Mouse (Mus musculus): ENCODE data around the gene BC035947. TPM values are rescaled to one million over a fixed set of nuclear protein-coding genes. Genes with fewer than 3 reads are reported as not detected.

BC035947 gene
- total and polyA plus RNA-seq, 3 experiments: not detected

DNA sequence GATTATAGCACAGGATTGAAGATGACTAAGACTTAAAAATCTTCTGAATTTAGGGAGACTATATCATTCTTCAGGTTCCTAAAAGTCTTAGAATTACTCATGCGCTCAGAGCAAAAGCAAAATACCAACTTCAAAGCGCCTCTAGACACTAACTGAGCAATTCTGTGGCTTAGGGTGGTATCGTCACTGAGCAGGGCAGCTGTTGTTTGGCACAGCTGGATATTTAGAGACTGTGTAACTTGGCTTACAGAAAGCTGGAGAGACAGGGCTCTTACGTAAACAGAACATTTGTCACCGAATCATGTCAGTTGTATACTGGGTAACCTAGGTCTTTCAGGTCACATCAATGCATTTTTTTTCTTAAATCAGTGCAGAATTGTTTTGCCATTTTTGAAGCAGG, 26.4 kb upstream of the BC035947 start:
- H3K4me2 ChIP-seq (ENCODE audit: insufficient read depth, low read depth, poor library complexity, severe bottlenecking): peak overlapping the region; percentile 33; the same call in 1 of the 2 replicates
- H3K9ac ChIP-seq (ENCODE audit: insufficient read depth, low read depth): no peak overlapping the region
- DNase-seq (ENCODE audit: extremely low read depth): peak; percentile 12
- no peaks in the 10 kb centered on the region for H3K9me3 ChIP-seq (replicated peaks; ENCODE audit: low read length)
- no peaks in the 10 kb centered on the region for H3K27me3 ChIP-seq (replicated peaks)
- H3K4me3 ChIP-seq (replicated peaks in 1 of 3; ENCODE audit: low read depth in 2 of 3, low read length in 2 of 3, poor library complexity in 1 of 3): no peak overlapping the region
- TF ChIP-seq GABPA (IDR thresholded peaks at IDR 0.05; ENCODE audit: insufficient replicate concordance, low read depth, low read length) (no peak), ETS1 (conservative IDR thresholded peaks at IDR 0.05; ENCODE audit: low read depth, low read length) (peak; percentile 39; the same call in 1 of the 2 replicates)
- in situ Hi-C loops (cut with MboI; ENCODE audit: low pct_ligation_motif_present, low pct_unique_long_range_greater_than_20kb, low sequenced_read_pairs) (loop anchor here (25.0 kb wide), 1 partner anchor 1099 kb away; no protein-coding TSS in a partner anchor), dilution Hi-C loops (cut with MboI; ENCODE audit: extremely low pct_ligation_motif_present, extremely low pct_unique_long_range_greater_than_20kb, low sequenced_read_pairs) (no loop called here)
- H3K36me3 ChIP-seq (replicated peaks in 1 of 2; ENCODE audit: control insufficient read depth in 1 of 2, insufficient read depth in 1 of 2, low read length in 1 of 2): no peaks in the 10 kb centered on the region
- H3K4me1 ChIP-seq (ENCODE audit: control insufficient read depth in 1 of 2, insufficient read depth in 2 of 2): peaks cover 0 to 9% of the 10 kb centered on the region in 2 experiments; a peak in 2 of 4 replicates
- no peaks in the 10 kb centered on the region for H3K79me2 ChIP-seq (replicated peaks; ENCODE audit: control insufficient read depth, extremely low read depth, insufficient read depth, poor library complexity, severe bottlenecking)
- H3K27ac ChIP-seq (ENCODE audit: insufficient read depth, low read depth): no peak overlapping the region

GRCm38 (mm10) chr1:78537494-78538010, 25.6 kb upstream of the BC035947 start:
- no peaks in the 10 kb centered on the region for H3K9me3 ChIP-seq (replicated peaks; ENCODE audit: low read length)
- H3K4me3 ChIP-seq (replicated peaks in 1 of 3; ENCODE audit: low read depth in 2 of 3, low read length in 2 of 3, poor library complexity in 1 of 3): peak overlapping the region; percentile 16 to 56 (median 40)
- no peak overlapping the region for H3K9ac ChIP-seq (ENCODE audit: insufficient read depth, low read depth)
- peaks cover 0 to 9% of the 10 kb centered on the region in 2 experiments; a peak in 2 of 4 replicates for H3K4me1 ChIP-seq (ENCODE audit: control insufficient read depth in 1 of 2, insufficient read depth in 2 of 2)
- peak overlapping the region; percentile 85 for H3K4me2 ChIP-seq (ENCODE audit: insufficient read depth, low read depth, poor library complexity, severe bottlenecking)
- dilution Hi-C loops (cut with MboI; ENCODE audit: extremely low pct_ligation_motif_present, extremely low pct_unique_long_range_greater_than_20kb, low sequenced_read_pairs) (no loop called here), in situ Hi-C loops (cut with MboI; ENCODE audit: low pct_ligation_motif_present, low pct_unique_long_range_greater_than_20kb, low sequenced_read_pairs) (loop anchor here (25.0 kb wide), 1 partner anchor 1100 kb away; no protein-coding TSS in a partner anchor)
- H3K27me3 ChIP-seq (replicated peaks): no peaks in the 10 kb centered on the region
- no peaks in the 10 kb centered on the region for H3K36me3 ChIP-seq (replicated peaks in 1 of 2; ENCODE audit: control insufficient read depth in 1 of 2, insufficient read depth in 1 of 2, low read length in 1 of 2)
- no peaks in the 10 kb centered on the region for H3K79me2 ChIP-seq (replicated peaks; ENCODE audit: control insufficient read depth, extremely low read depth, insufficient read depth, poor library complexity, severe bottlenecking)
- H3K27ac ChIP-seq (ENCODE audit: insufficient read depth, low read depth): no peak overlapping the region
- TF ChIP-seq ETS1 (conservative IDR thresholded peaks at IDR 0.05; ENCODE audit: low read depth, low read length) (peak; percentile 100), NRF1 (IDR thresholded peaks at IDR 0.05; ENCODE audit: low read depth, low read length) (peak; percentile 67), TCF12 (IDR thresholded peaks at IDR 0.05; ENCODE audit: low read depth, low read length) (peak; percentile 93), POLR2A (IDR thresholded peaks at IDR 0.05; ENCODE audit: low read depth, low read length) (0 out of 2 replicates have a peak, but pooled peaks have one; percentile 30), JUN (IDR thresholded peaks at IDR 0.05; ENCODE audit: insufficient read depth, low read depth, low read length) (0 out of 2 replicates have a peak, but pooled peaks have one; percentile 26), JUND (conservative IDR thresholded peaks at IDR 0.05; ENCODE audit: low read depth, low read length) (peak; percentile 56; the same call in 1 of the 2 replicates), E2F4 (IDR thresholded peaks at IDR 0.05; ENCODE audit: insufficient replicate concordance, low read depth, low read length) (no peak), MEF2A (IDR thresholded peaks at IDR 0.05; ENCODE audit: borderline replicate concordance, low read depth, low read length) (peak; percentile 48; the same call in 1 of the 2 replicates), GABPA (IDR thresholded peaks at IDR 0.05; ENCODE audit: insufficient replicate concordance, low read depth, low read length) (no peak), PAX5 (IDR thresholded peaks at IDR 0.05; ENCODE audit: low read length) (no peak), MAFK (IDR thresholded peaks at IDR 0.05; ENCODE audit: insufficient replicate concordance, low read length) (0 out of 2 replicates have a peak, but pooled peaks have one; percentile 26), MAZ (IDR thresholded peaks at IDR 0.05; ENCODE audit: low read depth, low read length) (no peak), SIN3A (IDR thresholded peaks at IDR 0.05; ENCODE audit: low read length) (peak; percentile 100), MAX (IDR thresholded peaks at IDR 0.05; ENCODE audit: low read length) (peak; percentile 90; the same call in 1 of the 2 replicates), ZNF384 (IDR thresholded peaks at IDR 0.05; ENCODE audit: low read depth, low read length) (no peak), RAD21 (IDR thresholded peaks at IDR 0.05; ENCODE audit: low read depth, low read length) (no peak), USF2 (conservative IDR thresholded peaks at IDR 0.05; ENCODE audit: low read depth, low read length) (peak; percentile 99), MXI1 (IDR thresholded peaks at IDR 0.05; ENCODE audit: low read depth, low read length) (peak; percentile 92), BHLHE40 (IDR thresholded peaks at IDR 0.05; ENCODE audit: low read depth, low read length) (peak; percentile 95), UBTF (IDR thresholded peaks at IDR 0.05; ENCODE audit: low read depth, low read length) (no peak), TBP (conservative IDR thresholded peaks at IDR 0.05; ENCODE audit: low read depth, low read length) (no peak), IRF4 (IDR thresholded peaks at IDR 0.05; ENCODE audit: low read depth, low read length) (peak; percentile 72), EP300 (IDR thresholded peaks at IDR 0.05; ENCODE audit: low read length) (peak; percentile 82), MYC (IDR thresholded peaks at IDR 0.05; ENCODE audit: low read depth, low read length) (no peak; the same call in none of the 2 replicates), ZKSCAN1 (IDR thresholded peaks at IDR 0.05; ENCODE audit: borderline replicate concordance, low read depth, low read length) (no peak), CHD2 (IDR thresholded peaks at IDR 0.05; ENCODE audit: low read length) (no peak), USF1 (IDR thresholded peaks at IDR 0.05; ENCODE audit: low read depth, low read length) (peak; percentile 93), POLR2AphosphoS2 (IDR thresholded peaks at IDR 0.05; ENCODE audit: low read depth, low read length) (no peak)
- DNase-seq (ENCODE audit: extremely low read depth): peak; percentile 96

Data from CH12.LX (cell line).